Mouse (Mus musculus): ENCODE data around the gene Car9.

DNA sequence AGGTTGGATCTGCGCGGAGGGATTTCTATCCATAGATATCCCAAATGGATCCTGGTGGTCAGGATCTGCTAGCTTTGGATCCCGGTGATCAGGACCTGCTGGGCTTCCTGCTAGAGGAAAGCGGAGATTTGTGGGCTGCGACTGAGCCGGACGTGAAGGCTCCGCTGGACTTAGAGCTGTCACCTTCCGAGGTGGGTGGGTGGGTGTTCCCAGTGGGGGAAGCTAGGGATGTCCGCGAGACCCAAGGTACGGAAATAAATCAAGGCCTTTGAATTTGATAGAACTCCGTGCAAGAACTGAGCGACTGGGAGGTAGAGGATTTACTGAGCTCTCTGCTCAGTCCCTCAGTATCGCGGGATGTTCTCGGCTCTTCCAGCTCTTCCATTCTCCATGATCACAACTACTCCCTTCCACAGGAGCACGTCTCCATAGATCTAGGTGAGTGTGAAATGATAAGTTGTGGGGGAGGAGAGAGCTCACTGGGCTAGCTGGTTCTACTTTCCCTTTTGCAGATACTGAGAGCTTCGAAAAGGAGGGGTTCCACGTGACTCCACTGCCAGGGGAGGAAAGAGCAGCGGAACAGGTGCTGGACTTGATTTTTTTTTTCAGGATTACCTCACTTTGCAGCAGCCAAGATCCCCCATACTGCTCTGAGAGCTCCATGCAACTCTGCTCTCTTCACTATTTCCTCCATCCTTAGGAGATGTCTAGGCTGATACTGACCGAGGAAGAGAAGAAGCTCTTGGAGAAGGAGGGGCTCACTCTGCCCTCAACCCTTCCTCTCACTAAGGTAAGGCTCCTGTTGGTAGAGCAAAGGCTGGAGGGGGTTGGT is 56.2 kb downstream of the Car9 start:
- TF ChIP-seq MEF2A (IDR thresholded peaks at IDR 0.05; ENCODE audit: extremely low read depth, insufficient replicate concordance, low read depth, low read length, poor library complexity, severe bottlenecking) (no peak), CTCF (IDR thresholded peaks at IDR 0.05 in 2 of 3, conservative IDR thresholded peaks at IDR 0.05 in 1 of 3; ENCODE audit: control insufficient read depth in 1 of 3, insufficient read depth in 1 of 3, low read depth in 2 of 3, low read length in 3 of 3, poor library complexity in 1 of 3, severe bottlenecking in 1 of 3) (no peak), NRF1 (IDR thresholded peaks at IDR 0.05; ENCODE audit: insufficient read depth, low read depth, low read length, poor library complexity, severe bottlenecking) (no peak), EP300 (IDR thresholded peaks at IDR 0.05; ENCODE audit: low read depth in 1 of 2, low read length in 2 of 2) (no peak), MYB (IDR thresholded peaks at IDR 0.05; ENCODE audit: low read depth, low read length) (no peak), ZC3H11A (IDR thresholded peaks at IDR 0.05; ENCODE audit: low read depth, low read length) (no peak)
